Mouse (Mus musculus) A20 (cell line): ENCODE measurements around the gene Ptpa.

Source experiments
- DNase-seq: peaks from one replicate; pipeline ENCODE4 v3.0.0-alpha.2; 2011; ENCODE audit warnings: low read depth, low spot score

The Ptpa gene

DNA sequence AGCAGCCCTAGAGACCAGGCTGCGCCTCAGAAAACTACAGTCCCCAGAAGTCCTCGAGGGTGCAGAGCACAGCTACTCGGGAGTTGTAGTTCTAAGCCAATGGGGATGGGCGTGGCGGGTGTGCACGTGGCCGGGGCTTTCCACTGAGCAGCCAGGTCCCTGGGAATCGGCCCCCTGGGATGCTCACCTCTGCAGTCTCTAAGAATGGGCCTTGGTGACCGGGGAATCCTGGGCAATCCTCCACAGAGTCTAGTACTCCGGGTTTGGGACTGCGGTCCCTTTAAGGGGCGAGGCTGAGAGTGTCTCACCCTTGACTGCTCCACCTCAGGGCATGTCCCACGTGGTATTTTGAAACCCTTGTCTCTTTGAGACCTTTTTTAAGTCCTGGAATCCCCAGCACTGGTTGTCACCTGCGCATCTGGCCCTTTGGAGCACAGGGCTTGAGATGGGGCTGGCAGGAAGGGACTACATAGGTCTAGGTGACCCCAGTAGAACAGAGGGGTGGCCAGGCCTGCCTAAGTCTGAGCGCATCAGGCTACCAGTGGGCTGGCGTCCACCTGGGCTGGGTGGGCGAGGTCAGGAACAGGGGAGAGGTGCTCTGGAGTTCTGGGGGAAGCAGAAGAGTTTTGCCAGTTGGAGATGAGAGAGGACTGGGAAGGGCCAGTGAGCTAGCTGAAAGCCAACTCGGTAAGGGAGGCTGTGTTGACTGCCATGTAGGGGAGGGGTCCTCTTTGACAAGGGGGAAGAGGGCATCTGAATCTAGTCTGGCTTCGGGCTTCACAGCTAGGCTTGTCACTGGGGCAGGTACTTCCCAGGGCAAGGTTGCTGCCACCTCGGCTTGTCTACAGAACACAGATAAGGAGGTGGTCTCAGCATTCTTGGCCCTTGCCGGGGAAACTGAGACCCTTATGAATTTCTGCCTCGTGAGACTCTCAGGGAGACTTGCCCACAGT, 80.3 kb downstream of the Ptpa start:
- DNase-seq = peak; percentile 62
